Mouse (Mus musculus) embryonic facial prominence, embryonic 11.5 days (tissue): Measurements from ENCODE around the gene Mgmt. TPM values are rescaled to one million over a fixed set of nuclear protein-coding genes. Genes with fewer than 3 reads are reported as not detected.

Experiments
- ATAC-seq: fragments of 200-750 bp; cut with Nextera tagmentation; replicated peaks from 2 replicates; pipeline ENCODE4 v1.8.0; 2017; ENCODE audit warnings: low read depth; ENCODE audit not compliant: insufficient number of reproducible peaks, low FRiP score, low TSS enrichment
- DNase-seq: peaks from one replicate; pipeline ENCODE4 v3.0.0-alpha.2; 2015; ENCODE audit warnings: low spot score
- H3K27ac ChIP-seq: fragments of 300-500 bp; sonication (generic); replicated peaks from 2 replicates; pipeline ENCODE4 v1.5.1; 2014; ENCODE audit warnings: mild to moderate bottlenecking, low read depth, low read length, control low read depth
- H3K27me3 ChIP-seq: fragments of 300-500 bp; sonication (generic); 2 replicates; pipeline ENCODE4 v1.6.1; 2014; ENCODE audit warnings: mild to moderate bottlenecking, low read length, moderate library complexity, mixed read lengths; ENCODE audit not compliant: control insufficient read depth, insufficient read depth
- H3K36me3 ChIP-seq: fragments of 300-500 bp; sonication (generic); replicated peaks from 2 replicates; pipeline ENCODE4 v1.6.1; 2014; ENCODE audit warnings: low read depth, mild to moderate bottlenecking, low read length, moderate library complexity, mixed read lengths; ENCODE audit not compliant: control insufficient read depth, insufficient read depth
- H3K4me1 ChIP-seq: fragments of 300-500 bp; sonication (generic); 2 replicates; pipeline ENCODE4 v1.6.1; 2014; ENCODE audit warnings: low read length, mixed read lengths; ENCODE audit not compliant: control insufficient read depth, insufficient read depth
- H3K4me2 ChIP-seq: fragments of 300-500 bp; sonication (generic); 2 replicates; pipeline ENCODE4 v1.6.1; 2014; ENCODE audit warnings: low read depth, mild to moderate bottlenecking, control low read depth, low read length, moderate library complexity
- H3K4me3 ChIP-seq: fragments of 300-500 bp; sonication (generic); 2 replicates; pipeline ENCODE4 v1.5.1; 2014; ENCODE audit warnings: low read depth, low read length, control low read depth
- H3K9ac ChIP-seq: fragments of 300-500 bp; sonication (generic); replicated peaks from 2 replicates; pipeline ENCODE4 v1.6.1; 2014; ENCODE audit warnings: mild to moderate bottlenecking, control low read depth, low read length
- H3K9me3 ChIP-seq: fragments of 300-500 bp; sonication (generic); replicated peaks from 2 replicates; pipeline ENCODE4 v1.6.1; 2016; ENCODE audit warnings: mild to moderate bottlenecking, low read length, inconsistent platforms, mixed read lengths; ENCODE audit not compliant: control insufficient read depth
- WGBS: fragments of 180-500 bp; shearing (Covaris S2); extraction: QIAGEN DNeasy Blood & Tissue Kit; methylation state at CpG from one replicate; pipeline ENCODE4 v1.1.7; 2014; 5-methylcytosine and 5-hydroxymethylcytosine counted together
- polyA plus RNA-seq: library from polyadenylated mRNA; unstranded; fragments of >200 nt; fragmentation: Nextera tagmentation; extraction: Ambion mirVana; gene quantifications from 2 replicates; pipeline ENCODE4 v1.2.1, GENCODE M21; 2014

The Mgmt gene
- polyA plus RNA-seq, 1 experiment from 2014 or later, result 5.0 TPM

GRCm38 (mm10) chr7:137172278-137172677 is 277.9 kb downstream of the Mgmt start:
- no peak overlapping the region for H3K4me2 ChIP-seq
- H3K9ac ChIP-seq, result no peak overlapping the region
- 41% methylated on average over 9 of the region's 9 CpGs for WGBS
- H3K27me3 ChIP-seq, result no peaks in the 10 kb centered on the region
- H3K36me3 ChIP-seq, result no peaks in the 10 kb centered on the region
- DNase-seq (no peak), ATAC-seq (no peak)
- H3K9me3 ChIP-seq, result no peaks in the 10 kb centered on the region
- no peaks in the 10 kb centered on the region for H3K4me1 ChIP-seq
- no peak overlapping the region for H3K27ac ChIP-seq
- no peak overlapping the region for H3K4me3 ChIP-seq
